Mouse (Mus musculus) urinary bladder, postnatal 25 days (tissue): Measurements from ENCODE around the gene Ptpn12.

Source experiments
- DNase-seq: peaks from one replicate; pipeline ENCODE4 v3.0.0; 2022; ENCODE audit warnings: low spot score

Gene Ptpn12

GRCm38 (mm10) chr5:21055820-21056531 lies at the start of gene Ptpn12:
TSS of gene Ptpn12 (minus strand) at chr5:21055911.
- DNase-seq, result peak; percentile 91

- DNase-seq, result no peak
These were observed 35.5 kb upstream of the Ptpn12 start for GRCm38 (mm10) chr5:21091179-21091578.

- no peak for DNase-seq
These were observed 1.5 kb upstream of the Ptpn12 start for GRCm38 (mm10) chr5:21057217-21057616.

- DNase-seq, result no peak
These were observed 884 bp upstream of the Ptpn12 start for GRCm38 (mm10) chr5:21056595-21056994.

GRCm38 (mm10) chr5:21055071-21055819 lies 466 bp downstream of the Ptpn12 start:
- DNase-seq, result peak; percentile 41

GRCm38 (mm10) chr5:21054472-21055070 lies 1.1 kb downstream of the Ptpn12 start:
- DNase-seq, result peak; percentile 65

GRCm38 (mm10) chr5:21053571-21054307 lies 2.0 kb downstream of the Ptpn12 start:
- DNase-seq, result no peak

GRCm38 (mm10) chr5:21052521-21052920 lies 3.2 kb downstream of the Ptpn12 start:
- no peak for DNase-seq

GRCm38 (mm10) chr5:21050770-21051122 lies 5.0 kb downstream of the Ptpn12 start:
- DNase-seq, result no peak

- DNase-seq, result no peak
These were observed 5.5 kb downstream of the Ptpn12 start for GRCm38 (mm10) chr5:21050061-21050769.

- no peak for DNase-seq
These were observed 6.7 kb downstream of the Ptpn12 start for GRCm38 (mm10) chr5:21049006-21049405.

GRCm38 (mm10) chr5:21047114-21047513 lies 8.6 kb downstream of the Ptpn12 start:
- DNase-seq, result no peak

- no peak for DNase-seq
These were observed 9.3 kb downstream of the Ptpn12 start for GRCm38 (mm10) chr5:21046150-21047048.

- no peak for DNase-seq
These were observed 10.2 kb downstream of the Ptpn12 start for GRCm38 (mm10) chr5:21045462-21045861.

- DNase-seq, result no peak
These were observed 17.6 kb downstream of the Ptpn12 start for GRCm38 (mm10) chr5:21038100-21038499.

GRCm38 (mm10) chr5:21035689-21036480 lies 19.8 kb downstream of the Ptpn12 start:
- DNase-seq, result no peak

- no peak for DNase-seq
These were observed 21.2 kb downstream of the Ptpn12 start for GRCm38 (mm10) chr5:21034388-21034966.

GRCm38 (mm10) chr5:21033382-21034056 lies 22.2 kb downstream of the Ptpn12 start:
- no peak for DNase-seq

- no peak for DNase-seq
These were observed 23.1 kb downstream of the Ptpn12 start for GRCm38 (mm10) chr5:21032626-21033025.
